Comparison of ENCODE assay signal across 23 mouse cellular contexts in the genomic region with DNA sequence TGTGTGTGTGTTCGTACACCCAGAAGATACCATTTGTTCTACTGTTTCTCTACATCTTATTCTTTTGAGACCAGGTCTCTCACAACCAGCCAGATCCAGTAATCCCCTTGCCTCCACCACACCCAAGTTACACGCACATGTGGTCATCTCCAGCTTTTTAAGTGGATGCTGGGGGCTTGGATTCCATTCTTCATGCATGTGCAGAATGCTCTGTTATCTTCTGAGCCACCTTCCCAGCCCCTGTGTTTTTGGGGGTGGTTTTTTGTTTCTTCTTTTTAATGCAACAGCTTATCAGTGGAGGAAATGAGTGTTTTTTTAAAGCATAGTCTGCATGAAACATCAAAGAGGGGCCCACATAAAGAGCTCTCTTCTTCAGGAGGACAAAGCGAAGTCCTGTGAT.
DNase-seq lines count a peak whose midpoint lies in the region; ATAC-seq and TF ChIP-seq lines count a peak whose summit lies in the region.
"Had no signal": no experiment of that assay in that cellular context is flagged by ENCODE, and none has a peak within 500 bp of the region (broad histone marks: within the 10 kb centered on the region; RNA-seq: fewer than 3 reads in every experiment).

No protein-coding gene starts in this region.

- H3K27ac ChIP-seq in liver, embryonic 12.5 days: peak overlapping the region; percentile 37; the same call in 1 of the 2 replicates
- no peak overlapping the region for H3K27ac ChIP-seq in liver, postnatal 0 days (ENCODE audit: low read depth)
- H3K27ac ChIP-seq in embryonic facial prominence, embryonic 10.5 days (replicated peaks): no peak overlapping the region
- H3K27ac ChIP-seq in midbrain, embryonic 11.5 days (ENCODE audit: low read depth, low read length): no peak overlapping the region
- H3K27ac ChIP-seq in midbrain, embryonic 13.5 days: no peak overlapping the region
- H3K27ac ChIP-seq: embryonic facial prominence, embryonic 15.5 days; forebrain, embryonic 12.5 days; kidney, embryonic 15.5 days had no signal

- no peak overlapping the region for H3K9ac ChIP-seq in liver, embryonic 12.5 days
- no peak overlapping the region for H3K9ac ChIP-seq in liver, postnatal 0 days (replicated peaks)
- no peak overlapping the region for H3K9ac ChIP-seq in midbrain, embryonic 11.5 days (ENCODE audit: low read length)
- H3K9ac ChIP-seq in midbrain, embryonic 13.5 days (replicated peaks): no peak overlapping the region
- H3K9ac ChIP-seq: embryonic facial prominence, embryonic 15.5 days; forebrain, embryonic 12.5 days; forebrain, postnatal 0 days; kidney, embryonic 15.5 days had no signal

- 0 out of 2 replicates have a peak, but pooled peaks cover 4% of the 10 kb centered on the region for H3K27me3 ChIP-seq in liver, embryonic 12.5 days (replicated peaks)
- no peaks in the 10 kb centered on the region for H3K27me3 ChIP-seq in liver, postnatal 0 days (ENCODE audit: insufficient read depth, low read length)
- peaks cover 15% of the 10 kb centered on the region; the same call in 1 of the 2 replicates for H3K27me3 ChIP-seq in embryonic facial prominence, embryonic 10.5 days (replicated peaks; ENCODE audit: low read depth, poor library complexity, severe bottlenecking)
- H3K27me3 ChIP-seq in midbrain, embryonic 11.5 days (ENCODE audit: control insufficient read depth, insufficient read depth, low read length): no peaks in the 10 kb centered on the region
- H3K27me3 ChIP-seq in midbrain, embryonic 13.5 days: no peaks in the 10 kb centered on the region; the same call in 1 of the 2 replicates

- peak; percentile 76 for DNase-seq in MEL-GATA-1-ER (ENCODE audit: extremely low read depth, low read depth)
- peak; percentile 18 for DNase-seq in c-Kit-positive CD71-negative TER-119-negative erythroid progenitor cells, embryonic 14.5 days (ENCODE audit: low read depth)
- DNase-seq in liver, postnatal 0 days: no peak
- DNase-seq in embryonic facial prominence, embryonic 10.5 days (ENCODE audit: low spot score): no peak
- no peak for DNase-seq in midbrain, embryonic 11.5 days (ENCODE audit: low spot score, missing footprints)
- DNase-seq: adrenal gland, postnatal 25 days; B cell, adult 2 months; cerebellum, adult 9-11 months; forebrain, postnatal 0 days; heart, postnatal 14 days; kidney, adult 18-20 months; kidney, postnatal 4 days; layer of hippocampus, postnatal 36 days; lung, postnatal 36 days; thymus, adult 2 months; thymus, postnatal 36 days had no signal

- no peaks in the 10 kb centered on the region for H3K36me3 ChIP-seq in liver, embryonic 12.5 days
- no peaks in the 10 kb centered on the region for H3K36me3 ChIP-seq in liver, postnatal 0 days (replicated peaks; ENCODE audit: insufficient read depth, low read length)
- no peaks in the 10 kb centered on the region for H3K36me3 ChIP-seq in embryonic facial prominence, embryonic 10.5 days (replicated peaks)
- no peaks in the 10 kb centered on the region for H3K36me3 ChIP-seq in midbrain, embryonic 11.5 days (ENCODE audit: control insufficient read depth, insufficient read depth, low read length)
- no peaks in the 10 kb centered on the region for H3K36me3 ChIP-seq in midbrain, embryonic 13.5 days
- H3K36me3 ChIP-seq: embryonic facial prominence, embryonic 15.5 days; forebrain, embryonic 12.5 days; kidney, embryonic 15.5 days had no signal

- no peaks in the 10 kb centered on the region for H3K9me3 ChIP-seq in liver, embryonic 12.5 days (replicated peaks)
- H3K9me3 ChIP-seq in liver, postnatal 0 days (ENCODE audit: low read length): no peaks in the 10 kb centered on the region
- no peaks in the 10 kb centered on the region for H3K9me3 ChIP-seq in embryonic facial prominence, embryonic 10.5 days
- no peaks in the 10 kb centered on the region; the same call in 1 of the 2 replicates for H3K9me3 ChIP-seq in midbrain, embryonic 11.5 days (ENCODE audit: control insufficient read depth, low read length)
- no peaks in the 10 kb centered on the region for H3K9me3 ChIP-seq in midbrain, embryonic 13.5 days
- H3K9me3 ChIP-seq: embryonic facial prominence, embryonic 15.5 days; forebrain, embryonic 12.5 days; kidney, embryonic 15.5 days had no signal

- peak; percentile 77 for ATAC-seq in liver, embryonic 12.5 days
- ATAC-seq in liver, postnatal 0 days: peak; percentile 23; the same call in 1 of the 2 replicates
- no peak for ATAC-seq in midbrain, embryonic 11.5 days (ENCODE audit: low FRiP score)
- ATAC-seq in midbrain, embryonic 13.5 days: no peak
- ATAC-seq: forebrain, postnatal 0 days; hindbrain, embryonic 16.5 days; midbrain, embryonic 16.5 days had no signal

- TF ChIP-seq EP300 in liver, postnatal 0 days (IDR thresholded peaks at IDR 0.05; ENCODE audit: low read depth): peak; percentile 61; the same call in 1 of the 2 replicates

- 43% methylated on average over 3 of the region's 3 CpGs for WGBS in liver, embryonic 12.5 days (ENCODE audit: insufficient replicate concordance)
- WGBS in liver, postnatal 0 days (ENCODE audit: insufficient replicate concordance): 67% methylated on average over 3 of the region's 3 CpGs
- WGBS in embryonic facial prominence, embryonic 10.5 days: 86% methylated on average over 3 of the region's 3 CpGs
- WGBS in midbrain, embryonic 11.5 days: 85% methylated on average over 3 of the region's 3 CpGs
- 75% methylated on average over 3 of the region's 3 CpGs for WGBS in midbrain, embryonic 13.5 days

- H3K4me1 ChIP-seq in liver, embryonic 12.5 days: peaks cover 20% of the 10 kb centered on the region
- H3K4me1 ChIP-seq in liver, postnatal 0 days (ENCODE audit: insufficient read depth): no peaks in the 10 kb centered on the region
- peaks cover 55% of the 10 kb centered on the region for H3K4me1 ChIP-seq in embryonic facial prominence, embryonic 10.5 days
- peaks cover 5% of the 10 kb centered on the region; the same call in 1 of the 2 replicates for H3K4me1 ChIP-seq in midbrain, embryonic 11.5 days (ENCODE audit: control insufficient read depth, insufficient read depth, low read length)
- peaks cover 17% of the 10 kb centered on the region for H3K4me1 ChIP-seq in midbrain, embryonic 13.5 days (replicated peaks)

- no peak for TF ChIP-seq CTCF in liver, postnatal 0 days (IDR thresholded peaks at IDR 0.05; ENCODE audit: low read depth)

- 0 out of 2 replicates have a peak overlapping the region, but pooled peaks have one; percentile 10 for H3K4me2 ChIP-seq in liver, embryonic 12.5 days
- H3K4me2 ChIP-seq in liver, postnatal 0 days (ENCODE audit: low read depth, low read length): no peak overlapping the region
- H3K4me2 ChIP-seq in midbrain, embryonic 11.5 days: no peak overlapping the region
- H3K4me2 ChIP-seq in midbrain, embryonic 13.5 days (replicated peaks): no peak overlapping the region
- H3K4me2 ChIP-seq: embryonic facial prominence, embryonic 15.5 days; forebrain, embryonic 12.5 days; kidney, embryonic 15.5 days had no signal

- H3K4me3 ChIP-seq in liver, embryonic 12.5 days: no peak overlapping the region
- no peak overlapping the region for H3K4me3 ChIP-seq in liver, postnatal 0 days (ENCODE audit: low read depth, low read length)
- no peak overlapping the region for H3K4me3 ChIP-seq in embryonic facial prominence, embryonic 10.5 days
- H3K4me3 ChIP-seq in midbrain, embryonic 11.5 days (ENCODE audit: low read depth, low read length): no peak overlapping the region
- no peak overlapping the region for H3K4me3 ChIP-seq in midbrain, embryonic 13.5 days (replicated peaks)
- H3K4me3 ChIP-seq: embryonic facial prominence, embryonic 15.5 days; forebrain, embryonic 12.5 days; kidney, embryonic 15.5 days had no signal

Comparison
In these comparisons a context has a peak if more than half of its experiments do, and no peak if none do; other contexts are left out.
1. DNase-seq: peak in MEL-GATA-1-ER (single experiment) and c-Kit-positive CD71-negative TER-119-negative erythroid progenitor cells, embryonic 14.5 days (single experiment); none in liver, postnatal 0 days (single experiment), embryonic facial prominence, embryonic 10.5 days (single experiment) and midbrain, embryonic 11.5 days (single experiment).
2. ATAC-seq: peak in liver, embryonic 12.5 days (single experiment) and liver, postnatal 0 days (single experiment); none in midbrain, embryonic 11.5 days (single experiment) and midbrain, embryonic 13.5 days (single experiment).